Mouse (Mus musculus) hematopoietic stem cell, adult 5-6 weeks (primary cell): ENCODE measurements around the gene Gga3. TPM values are rescaled to one million over a fixed set of nuclear protein-coding genes. Genes with fewer than 3 reads are reported as not detected.

Experiments
- ATAC-seq, 2 experiments: fragments of 125-278 bp in 1 of 2; replicated peaks in 1 of 2; 2 replicates each; pipeline ENCODE4 v1.8.0; 2016 to 2017; ENCODE audit warnings: inconsistent platforms in 2 of 2, mild to moderate bottlenecking in 2 of 2, moderate number of reproducible peaks in 2 of 2, low read depth in 1 of 2, moderate TSS enrichment in 1 of 2; ENCODE audit not compliant: low FRiP score in 2 of 2, poor library complexity in 2 of 2, severe bottlenecking in 2 of 2, insufficient read depth in 1 of 2, low TSS enrichment in 1 of 2
- total RNA-seq: library from RNA; stranded (forward); fragments of 172-1452, 232-1000 nt; gene quantifications from 2 replicates; pipeline ENCODE4 v1.2.3, GENCODE M21; 2017

Gene Gga3
- total RNA-seq, 1 experiment from 2014 or later: 26.3 TPM

DNA sequence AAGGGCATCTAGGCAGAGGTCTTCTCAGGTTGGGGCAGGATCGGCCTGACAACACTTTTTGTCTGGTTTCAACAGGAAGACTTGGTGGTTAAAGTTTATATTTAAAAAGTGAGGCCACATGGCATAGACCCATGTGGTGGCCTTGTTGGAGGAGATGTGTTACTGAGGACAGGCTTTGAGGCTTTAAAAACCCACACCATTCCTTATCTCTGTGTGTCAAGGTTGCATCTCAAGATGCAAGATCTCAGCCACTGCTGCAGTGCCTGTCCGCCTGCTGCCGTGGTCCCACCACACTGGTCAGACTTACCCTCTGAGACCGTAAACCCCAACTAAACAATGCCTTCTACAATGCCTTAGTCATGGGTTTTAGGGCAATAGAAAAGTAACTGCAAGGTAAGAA lies 5.5 kb downstream of the Gga3 start:
- ATAC-seq: no peak

DNA sequence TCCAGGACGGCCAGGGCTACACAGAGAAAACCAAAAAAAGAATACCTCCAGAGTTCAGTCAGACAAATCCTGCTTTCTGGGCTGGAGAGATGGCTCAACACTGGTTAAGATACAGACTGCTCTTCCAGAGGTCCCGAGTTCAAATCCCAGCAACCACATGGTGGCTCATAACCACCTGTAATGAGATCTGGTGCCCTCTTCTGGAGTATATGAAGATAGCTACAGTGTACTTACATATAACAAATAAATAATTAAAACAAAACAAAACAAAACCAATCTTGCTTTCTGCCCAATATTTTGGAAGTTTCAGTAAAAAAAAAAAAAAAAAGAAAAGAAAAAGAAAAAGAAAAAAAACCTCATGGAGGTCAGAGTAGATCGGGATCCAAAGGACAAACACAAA lies 8.6 kb downstream of the Gga3 start:
- ATAC-seq: no peak

GRCm38 (mm10) chr11:115590526-115591075 lies 13.2 kb downstream of the Gga3 start:
- no peak for ATAC-seq

DNA sequence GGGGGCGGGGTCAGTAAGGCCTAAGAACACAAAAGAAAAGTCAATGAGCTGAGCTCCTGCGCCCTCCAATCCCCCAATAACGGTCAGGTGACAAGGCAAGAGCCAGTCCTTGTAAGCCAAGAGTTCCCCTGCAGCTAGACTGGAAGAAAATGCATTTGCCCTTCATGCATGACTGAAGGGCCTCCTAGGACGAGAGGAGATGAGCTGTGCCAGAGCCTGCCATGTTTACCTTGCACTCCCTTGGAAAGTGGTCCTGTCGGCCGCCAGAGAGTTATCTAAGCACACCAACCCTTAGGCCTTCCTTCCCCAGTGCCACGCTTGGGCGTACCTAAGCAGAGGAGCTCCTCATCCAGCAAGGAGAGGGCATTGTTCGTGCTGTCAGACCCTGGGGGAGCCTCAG lies 15.9 kb downstream of the Gga3 start:
- ATAC-seq: no peak

- ATAC-seq: no peak
These were observed 17.4 kb downstream of the Gga3 start for GRCm38 (mm10) chr11:115586403-115586802.

GRCm38 (mm10) chr11:115585573-115586100 lies 18.2 kb downstream of the Gga3 start:
- ATAC-seq: no peak

DNA sequence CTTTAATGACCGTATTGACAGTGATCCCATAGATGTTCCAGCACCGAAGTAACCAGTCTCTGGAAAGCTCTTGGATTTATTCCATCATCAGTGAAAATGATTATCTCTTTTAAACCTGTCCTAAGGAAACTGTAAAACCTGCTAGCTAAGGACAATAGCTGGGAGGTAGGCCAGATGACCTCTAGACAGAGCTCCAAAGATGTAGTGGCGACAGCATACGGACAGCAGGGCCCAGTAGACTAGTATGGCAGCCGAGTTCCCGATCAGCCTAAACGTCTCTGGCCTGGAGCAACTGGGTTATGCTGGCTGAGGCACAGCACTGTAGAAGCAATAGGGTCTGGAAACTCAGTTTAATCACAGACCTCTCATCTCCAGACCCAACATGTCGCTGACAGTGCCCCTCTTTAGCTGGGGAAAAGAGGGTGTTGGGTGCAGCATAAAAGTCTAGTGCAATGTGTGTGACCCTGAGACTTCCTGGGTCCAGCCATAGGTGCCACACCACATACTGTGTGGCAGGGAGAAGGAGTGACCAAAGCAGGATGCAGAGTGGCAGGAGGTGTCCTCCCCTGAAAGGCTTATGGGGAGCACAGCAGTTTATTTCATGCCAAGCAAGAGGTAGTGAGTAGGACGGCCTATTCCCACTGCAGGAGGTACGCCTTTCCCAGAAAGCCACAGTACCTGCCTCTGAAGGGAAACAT lies 19.3 kb downstream of the Gga3 start:
- ATAC-seq: no peak

GRCm38 (mm10) chr11:115582913-115583606 lies 20.8 kb downstream of the Gga3 start:
- no peak for ATAC-seq

DNA sequence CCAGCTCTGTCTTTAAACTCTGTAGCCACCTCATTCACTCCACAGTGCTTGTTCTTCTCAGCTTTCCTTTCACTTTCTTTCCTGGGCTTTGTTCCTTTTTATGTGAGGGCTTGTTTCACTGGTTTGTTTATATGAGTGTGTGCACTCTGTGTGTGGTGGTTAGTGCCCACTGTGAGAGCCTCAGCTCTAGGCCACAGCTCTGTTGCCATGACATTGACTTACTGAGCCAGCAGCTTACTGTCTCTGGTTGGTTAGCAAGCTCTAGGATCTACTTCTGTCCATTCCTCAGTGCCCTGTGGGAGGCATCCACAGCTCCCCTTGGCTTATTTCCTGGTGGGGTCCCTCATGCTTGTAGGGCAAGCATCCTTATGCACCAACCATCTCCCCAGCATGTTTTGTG lies 24.8 kb downstream of the Gga3 start:
- no peak for ATAC-seq

DNA sequence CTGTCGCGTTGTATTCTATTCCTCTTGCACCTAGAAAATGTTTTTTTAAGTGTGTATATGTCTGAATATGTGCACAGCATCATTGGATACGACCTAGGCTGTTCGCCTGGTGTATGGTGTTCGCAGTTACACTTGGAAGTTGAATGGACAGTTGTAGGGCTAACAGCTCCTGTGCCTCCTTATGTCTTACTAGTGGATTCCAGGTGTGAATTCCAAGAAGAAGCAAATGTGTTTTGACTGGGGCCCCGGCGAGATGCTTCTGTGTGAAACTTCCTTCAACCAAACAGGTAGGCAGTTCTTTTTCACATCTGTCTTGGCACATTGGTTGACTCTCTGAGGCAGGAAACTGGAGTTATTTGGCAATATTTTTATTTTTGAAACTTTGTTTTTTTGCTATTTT lies 38.9 kb downstream of the Gga3 start:
- no peak for ATAC-seq

- peak; percentile 93 to 94 for ATAC-seq
These were observed 39.6 kb downstream of the Gga3 start, which contains the start of gene Nup85 for GRCm38 (mm10) chr11:115564064-115564809. Nup85 (plus strand) TSS chr11:115564434.

- no peak for ATAC-seq
These were observed 40.4 kb downstream of the Gga3 start for GRCm38 (mm10) chr11:115563406-115563805.

DNA sequence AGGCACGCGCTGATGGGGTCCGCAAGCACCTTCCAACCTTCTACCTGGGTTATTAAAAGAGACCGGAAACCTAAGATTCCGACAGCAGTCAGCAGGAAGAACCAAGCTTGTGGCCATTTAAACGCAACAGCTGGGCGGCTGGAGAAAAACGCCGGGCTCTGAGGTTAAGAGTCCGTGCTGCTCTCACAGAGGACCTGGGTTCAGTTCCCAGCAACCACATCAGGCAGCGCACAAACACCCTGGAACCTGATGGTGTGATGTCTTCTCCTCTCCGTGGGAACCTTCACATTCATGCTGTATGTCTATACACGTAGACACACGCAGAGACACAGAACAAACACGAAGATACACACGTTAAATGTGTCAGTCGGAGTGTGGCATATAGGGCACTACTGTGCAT lies 48.1 kb downstream of the Gga3 start:
- ATAC-seq: no peak

DNA sequence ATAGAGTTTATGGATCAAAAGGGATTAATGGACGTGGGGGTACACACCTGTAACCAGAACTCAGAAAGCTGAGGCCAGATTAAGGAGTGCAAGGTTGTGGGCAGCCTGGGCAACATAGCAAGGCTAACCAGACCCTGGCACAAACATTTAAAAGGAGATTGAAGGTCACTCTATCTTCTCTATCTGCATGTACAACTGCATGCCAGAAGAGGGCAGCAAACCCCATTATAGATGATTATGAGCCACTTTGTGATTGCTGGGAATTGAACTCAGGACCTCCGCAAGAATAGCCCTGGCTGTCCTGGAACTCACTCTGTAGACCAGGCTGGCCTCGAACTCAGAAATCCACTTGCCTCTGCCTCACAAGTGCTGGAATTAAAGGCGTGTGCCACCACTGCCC lies 51.1 kb downstream of the Gga3 start:
- ATAC-seq: peak in 1 of 2 experiments; percentile 46; a peak in 1 of 4 replicates

GRCm38 (mm10) chr11:115543571-115543970 lies 60.3 kb downstream of the Gga3 start:
- no peak for ATAC-seq

GRCm38 (mm10) chr11:115538045-115538444 lies 65.8 kb downstream of the Gga3 start:
- ATAC-seq: no peak

DNA sequence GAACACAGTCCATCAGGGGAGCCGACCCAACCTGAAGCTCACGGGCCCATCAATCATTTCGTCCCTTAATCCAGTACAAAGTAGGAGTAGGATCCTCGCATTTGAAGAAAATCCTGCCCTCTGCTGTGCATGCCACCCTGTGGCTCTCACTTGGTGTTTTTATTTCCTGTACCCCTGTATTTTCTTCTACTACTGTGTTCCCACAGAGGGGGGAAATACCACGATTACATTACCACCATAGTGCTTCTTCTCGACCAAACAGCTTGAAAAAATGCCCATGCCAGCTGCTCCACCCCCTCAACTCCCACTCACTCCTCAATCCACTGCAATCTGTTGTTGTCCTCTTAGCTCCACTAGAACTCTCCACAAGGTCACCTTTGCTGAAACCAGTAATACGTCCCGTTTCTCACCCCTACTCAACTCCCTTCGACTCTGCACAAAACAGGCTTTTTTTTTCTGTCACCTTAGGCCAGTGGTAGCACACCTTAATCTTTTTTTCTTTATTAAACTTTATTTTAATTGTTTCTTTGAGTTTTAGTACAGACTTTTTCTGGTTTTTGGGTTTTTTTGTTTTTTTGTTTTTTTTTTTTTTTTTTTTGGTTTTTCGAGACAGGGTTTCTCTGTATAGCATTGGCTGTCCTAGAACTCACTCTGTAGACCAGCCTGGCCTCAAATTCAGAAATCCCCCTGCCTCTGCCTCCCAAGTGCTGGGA lies 66.8 kb downstream of the Gga3 start:
- ATAC-seq: no peak
